Mouse (Mus musculus) brain, embryonic 14.5 days (tissue): ENCODE measurements around the gene Taok3. TPM values are rescaled to one million over a fixed set of nuclear protein-coding genes. Genes with fewer than 3 reads are reported as not detected.

Source experiments
- DNase-seq: peaks from one replicate; pipeline ENCODE4 v3.0.0-alpha.2; 2011; ENCODE audit warnings: low read depth
- CTCF ChIP-seq: fragments of 200-500 bp; IDR thresholded peaks from 2 replicates; pipeline ENCODE4 v1.5.1; 2012; ENCODE audit warnings: inconsistent platforms, mild to moderate bottlenecking, moderate library complexity, borderline replicate concordance; ENCODE audit not compliant: insufficient read depth, insufficient read length; ENCODE audit errors: extremely low read depth
- POLR2A ChIP-seq: fragments of 200-500 bp; IDR thresholded peaks from 2 replicates; pipeline ENCODE4 v1.6.1; 2012; ENCODE audit warnings: mild to moderate bottlenecking, inconsistent platforms, borderline replicate concordance; ENCODE audit not compliant: poor library complexity, insufficient read depth, insufficient read length, severe bottlenecking; ENCODE audit errors: extremely low read depth
- polyA plus RNA-seq: library from polyadenylated mRNA; depleted of rRNA; stranded (reverse); fragments of >200 nt; gene quantifications from 2 replicates; pipeline ENCODE4 v1.2.3, GENCODE M21; 2012

The Taok3 gene
- polyA plus RNA-seq, 1 experiment, result 41.3 TPM

GRCm38 (mm10) chr5:117117716-117118115, 2.2 kb upstream of the Taok3 start:
- no peak for DNase-seq
- no peak for TF ChIP-seq POLR2A
- TF ChIP-seq CTCF, result no peak

GRCm38 (mm10) chr5:117118220-117118619, 1.7 kb upstream of the Taok3 start:
- no peak for TF ChIP-seq POLR2A
- no peak for TF ChIP-seq CTCF
- no peak for DNase-seq

- DNase-seq, result no peak
- TF ChIP-seq POLR2A (no peak), CTCF (no peak)
These were observed 1.1 kb upstream of the Taok3 start for GRCm38 (mm10) chr5:117118850-117119249.

GRCm38 (mm10) chr5:117120489-117121466, 849 bp downstream of the Taok3 start:
- TF ChIP-seq POLR2A, result no peak
- no peak for TF ChIP-seq CTCF

DNA sequence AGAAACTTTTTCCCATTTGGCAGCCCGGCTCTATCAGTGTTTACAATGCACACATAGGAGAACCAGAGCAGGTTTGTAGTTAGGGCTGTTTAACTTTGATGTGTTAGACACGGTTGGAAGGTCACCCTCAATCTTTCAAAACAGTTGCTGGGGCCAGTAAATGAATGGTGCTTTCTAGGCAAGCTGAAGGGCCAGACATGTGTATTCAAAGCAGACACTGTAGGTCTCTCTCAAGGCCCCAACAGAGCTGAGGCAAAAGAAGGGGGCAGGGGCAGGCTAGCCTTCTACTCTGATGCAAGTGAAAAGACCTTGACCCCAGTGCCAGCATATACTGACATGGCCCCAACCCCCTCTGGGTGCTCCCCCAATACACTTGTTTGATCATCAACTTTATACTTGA, 1.7 kb downstream of the Taok3 start:
- DNase-seq, result peak; percentile 17
- no peak for TF ChIP-seq POLR2A
- no peak for TF ChIP-seq CTCF

More at GRCm38 (mm10) chr5:117120489-117121466, 849 bp downstream of the Taok3 start:
- peak; percentile 23 for DNase-seq

DNA sequence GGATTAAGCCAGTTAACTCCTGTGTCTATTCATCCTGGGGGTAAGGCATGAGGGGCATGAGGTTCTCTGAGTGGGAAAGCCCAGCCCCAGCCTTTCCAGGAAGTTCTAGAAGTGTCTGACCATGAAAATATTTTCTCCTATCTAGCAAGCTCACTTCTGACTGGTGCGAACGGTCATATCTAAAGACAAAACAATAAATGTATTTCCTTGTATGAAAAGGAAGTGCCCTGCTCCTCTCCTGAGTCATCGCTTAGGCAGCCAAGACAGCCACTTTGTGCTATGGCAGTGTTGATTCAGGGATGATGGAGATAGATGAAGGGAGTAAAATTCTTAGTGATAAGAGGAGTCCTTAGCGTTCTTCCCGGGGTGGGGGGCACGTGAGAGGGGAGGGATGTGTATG, 3.2 kb downstream of the Taok3 start:
- no peak for DNase-seq
- TF ChIP-seq CTCF (no peak), POLR2A (no peak)

- no peak for DNase-seq
- TF ChIP-seq POLR2A (no peak), CTCF (no peak)
These were observed 3.9 kb downstream of the Taok3 start for GRCm38 (mm10) chr5:117123840-117124239.

- TF ChIP-seq POLR2A, result no peak
- no peak for TF ChIP-seq CTCF
- DNase-seq, result no peak
These were observed 5.8 kb downstream of the Taok3 start for GRCm38 (mm10) chr5:117125482-117126346.

DNA sequence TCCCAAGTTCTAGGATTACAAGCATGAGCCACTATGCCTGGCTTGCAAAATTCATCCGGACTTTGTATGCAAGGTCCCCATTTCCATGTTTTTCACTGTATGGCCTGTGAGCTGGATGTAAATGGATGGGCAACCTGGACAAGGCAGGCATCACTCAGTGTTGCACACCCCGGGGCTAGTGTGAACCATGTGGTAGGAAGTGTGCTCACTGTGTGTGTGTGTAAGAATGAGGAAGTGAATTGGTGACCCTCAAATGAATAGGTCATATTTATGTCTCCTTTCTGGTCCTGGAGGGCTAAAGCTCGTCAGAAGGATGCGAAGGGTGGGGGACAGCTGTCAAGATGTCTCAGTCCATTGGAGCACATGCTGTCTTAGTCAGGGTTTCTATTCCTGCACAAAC, 7.1 kb downstream of the Taok3 start:
- no peak for TF ChIP-seq POLR2A
- no peak for TF ChIP-seq CTCF
- no peak for DNase-seq

DNA sequence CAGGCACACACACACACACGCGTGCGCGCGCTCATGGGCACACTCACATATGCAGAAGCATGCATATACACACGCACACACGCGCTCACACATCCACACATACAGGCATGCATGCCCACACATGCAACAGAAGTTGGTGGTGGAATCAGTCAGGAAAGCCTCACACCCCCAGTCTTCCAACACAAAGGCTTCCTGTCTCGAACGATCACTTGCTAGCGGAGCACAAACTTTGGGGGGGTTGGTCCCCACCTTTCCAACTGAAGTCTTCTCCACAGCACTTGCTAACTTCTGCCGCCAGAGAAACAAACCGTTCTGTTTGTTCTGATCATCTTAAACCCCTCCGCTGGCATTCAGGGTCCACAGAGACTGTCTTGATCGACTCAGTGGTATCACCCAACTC, 10.8 kb downstream of the Taok3 start:
- no peak for DNase-seq
- TF ChIP-seq POLR2A (no peak), CTCF (no peak)

DNA sequence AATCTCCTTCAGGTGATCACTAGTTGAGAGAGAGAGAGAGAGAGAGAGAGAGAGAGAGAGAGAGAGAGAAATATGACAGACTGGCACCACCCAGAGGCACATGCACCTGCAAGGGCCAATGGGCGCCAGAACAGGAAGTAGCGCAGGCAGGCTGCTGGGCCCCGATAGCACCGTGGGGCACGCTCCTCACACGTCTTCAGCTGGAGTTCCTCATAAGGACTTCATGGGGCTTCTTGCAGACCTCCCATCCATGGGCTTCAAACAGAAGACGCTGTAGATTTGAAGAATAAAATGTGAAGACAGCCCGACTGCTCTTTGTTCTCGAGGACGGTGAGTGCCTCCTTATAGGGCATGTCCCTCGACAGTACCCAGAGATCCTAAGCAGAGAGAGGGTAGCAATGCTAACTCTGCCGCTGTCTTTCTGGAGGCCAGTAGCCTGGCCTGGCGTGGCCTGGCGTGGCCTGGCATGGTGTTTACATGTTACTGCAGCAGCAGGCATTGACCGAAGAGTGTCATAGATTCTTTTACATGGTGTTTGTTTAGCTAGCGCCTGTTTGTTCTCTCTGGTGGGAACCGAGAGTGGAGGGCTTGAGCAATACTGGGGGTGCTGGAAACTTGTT, 13.6 kb downstream of the Taok3 start:
- no peak for TF ChIP-seq CTCF
- no peak for TF ChIP-seq POLR2A
- no peak for DNase-seq
